Mouse (Mus musculus) cerebellum, postnatal 25 days (tissue): ENCODE data around the gene Serpinb9.
"Not testable (repeated sequence)": the region's sequence is repeated elsewhere in the genome, so short reads cannot be mapped to it uniquely, and the experiment has no call there.

Experiments
- DNase-seq, 2 experiments: peaks; one replicate each; pipeline ENCODE4 v3.0.0; 2021; ENCODE audit warnings: mixed read lengths in 2 of 2

Gene Serpinb9

GRCm38 (mm10) chr13:33003523-33004413, 718 bp downstream of the Serpinb9 start:
- no peak for DNase-seq

- peak; percentile 66 to 77 for DNase-seq
Measured at GRCm38 (mm10) chr13:33004414-33005105, 1.5 kb downstream of the Serpinb9 start.

GRCm38 (mm10) chr13:33005501-33006075, 2.5 kb downstream of the Serpinb9 start:
- no peak for DNase-seq

GRCm38 (mm10) chr13:33006555-33006954, 3.5 kb downstream of the Serpinb9 start:
- DNase-seq = no peak

- no peak for DNase-seq
Measured at GRCm38 (mm10) chr13:33012395-33012794, 9.3 kb downstream of the Serpinb9 start.

GRCm38 (mm10) chr13:33013271-33013670, 10.2 kb downstream of the Serpinb9 start:
- no peak for DNase-seq

- DNase-seq = no peak
Measured at GRCm38 (mm10) chr13:33022371-33022770, 19.3 kb downstream of the Serpinb9 start.

GRCm38 (mm10) chr13:33026427-33027057, 23.5 kb downstream of the Serpinb9 start:
- no peak for DNase-seq

- DNase-seq = no peak
Measured at GRCm38 (mm10) chr13:33027244-33027643, 24.2 kb downstream of the Serpinb9 start, which contains the start of gene Serpinb9b. TSS of gene Serpinb9b (plus strand) at chr13:33027416.

- DNase-seq = no peak
Measured at GRCm38 (mm10) chr13:33028146-33028545, 25.1 kb downstream of the Serpinb9 start.

GRCm38 (mm10) chr13:33028550-33028949, 25.5 kb downstream of the Serpinb9 start:
- no peak for DNase-seq

- not testable (repeated sequence) for DNase-seq
Measured at GRCm38 (mm10) chr13:33029478-33029877, 26.4 kb downstream of the Serpinb9 start.

GRCm38 (mm10) chr13:33030281-33030680, 27.2 kb downstream of the Serpinb9 start:
- no peak for DNase-seq

- no peak for DNase-seq
Measured at GRCm38 (mm10) chr13:33035506-33035905, 32.5 kb downstream of the Serpinb9 start.

- no peak for DNase-seq
Measured at GRCm38 (mm10) chr13:33043542-33043941, 40.5 kb downstream of the Serpinb9 start.

- no peak for DNase-seq
Measured at GRCm38 (mm10) chr13:33047234-33047633, 44.2 kb downstream of the Serpinb9 start.

GRCm38 (mm10) chr13:33048187-33048586, 45.1 kb downstream of the Serpinb9 start:
- no peak for DNase-seq

GRCm38 (mm10) chr13:33051697-33052096, 48.6 kb downstream of the Serpinb9 start:
- no peak for DNase-seq

- no peak for DNase-seq
Measured at GRCm38 (mm10) chr13:33063048-33063447, 60.0 kb downstream of the Serpinb9 start.
